Mouse (Mus musculus) heart, adult 2 months (tissue): Measurements from ENCODE around the gene Otop2. TPM values are rescaled to one million over a fixed set of nuclear protein-coding genes. Genes with fewer than 3 reads are reported as not detected.

ENCODE experiments used
- DNase-seq, 2 experiments: peaks; one replicate each; pipeline ENCODE4 v3.0.0; 2021
- H3K27ac ChIP-seq: fragments of 200-600 bp; 2 replicates; pipeline ENCODE4 v1.8.1; 2022
- H3K27me3 ChIP-seq: fragments of 200-500 bp; 2 replicates; pipeline ENCODE4 v1.6.1; 2012; ENCODE audit warnings: mild to moderate bottlenecking, low read length, inconsistent platforms, mixed read lengths; ENCODE audit not compliant: control insufficient read depth, insufficient read depth
- H3K36me3 ChIP-seq: fragments of 200-500 bp; 2 replicates; pipeline ENCODE4 v1.6.1; 2012; ENCODE audit warnings: low read length, inconsistent platforms; ENCODE audit not compliant: control insufficient read depth, insufficient read depth
- H3K4me1 ChIP-seq: fragments of 200-500 bp; 2 replicates; pipeline ENCODE4 v1.6.1; 2011; ENCODE audit warnings: low read length; ENCODE audit not compliant: control insufficient read depth, insufficient read depth
- H3K4me3 ChIP-seq: fragments of 200-600 bp; 2 replicates; pipeline ENCODE4 v1.8.1; 2022
- H3K79me2 ChIP-seq: fragments of 200-500 bp; replicated peaks from 2 replicates; pipeline ENCODE4 v1.6.1; 2012; ENCODE audit warnings: mild to moderate bottlenecking, inconsistent platforms, low read length, moderate library complexity, mixed read lengths; ENCODE audit not compliant: control insufficient read depth, insufficient read depth
- H3K9ac ChIP-seq: fragments of 200-500 bp; 2 replicates; pipeline ENCODE4 v1.6.1; 2012; ENCODE audit warnings: low read depth, mild to moderate bottlenecking, control low read depth, inconsistent platforms, low read length, mixed read lengths
- CTCF ChIP-seq: fragments of 200-600 bp; IDR thresholded peaks from 2 replicates; pipeline ENCODE4 v1.8.1; 2022; ENCODE audit warnings: antibody characterized with exemption, mild to moderate bottlenecking, moderate library complexity
- EP300 ChIP-seq: fragments of 200-500 bp; IDR thresholded peaks from 2 replicates; pipeline ENCODE4 v1.6.1; 2011; ENCODE audit warnings: low read depth, low read length, control low read depth; ENCODE audit not compliant: insufficient read depth
- POLR2A ChIP-seq: fragments of 200-500 bp; IDR thresholded peaks from 2 replicates; pipeline ENCODE4 v1.6.1; 2011; ENCODE audit warnings: mild to moderate bottlenecking, low read depth, low read length, control low read depth; ENCODE audit not compliant: insufficient read depth
- WGBS: fragments of 180-500 bp; shearing (Covaris S2); methylation state at CpG from one replicate; pipeline ENCODE4 v1.1.7; 2018; 5-methylcytosine and 5-hydroxymethylcytosine counted together
- intact Hi-C: fragments of 180-260 bp; cut with DNase I; formaldehyde crosslinking; loops from one replicate; pipeline ENCODE4 v1.15.1; 2025
- polyA plus RNA-seq: library from polyadenylated mRNA; depleted of rRNA; stranded (reverse); fragments of >200 nt; gene quantifications from 2 replicates; pipeline ENCODE4 v1.2.3, GENCODE M21; 2012
- total RNA-seq, 2 experiments: library from RNA; stranded (reverse); gene quantifications; 2 replicates each; pipeline ENCODE4 v1.2.3; 2021

Gene Otop2
- total and polyA plus RNA-seq, 3 experiments: not detected

- Histone ChIP-seq H3K4me3 (peak within 1 kb of the TSS; percentile 59), H3K27ac (no peak within 1 kb of the TSS), H3K4me1 (no peaks in the 10 kb centered on the region), H3K79me2 (no peaks in the 10 kb centered on the region), H3K36me3 (no peaks in the 10 kb centered on the region), H3K27me3 (0 out of 2 replicates have a peak, but pooled peaks cover 3% of the 10 kb centered on the region), H3K9ac (peak within 1 kb of the TSS; percentile 10)
- TF ChIP-seq POLR2A: no peak
- TF ChIP-seq CTCF: peak; percentile 48
- no peak for TF ChIP-seq EP300
- intact Hi-C loops: no loop called here
- WGBS: under 1% methylated on average over 43 of the region's 44 CpGs
- DNase-seq: peak; percentile 66 to 71
These were observed 9.6 kb upstream of the Otop2 start, which contains the start of gene Fads6 for GRCm38 (mm10) chr11:115297214-115297826. Gene Fads6 (minus strand): TSS chr11:115297663.

- intact Hi-C loops: no loop called here
These were observed 8.8 kb upstream of the Otop2 start for GRCm38 (mm10) chr11:115298160-115298559.

GRCm38 (mm10) chr11:115300745-115301144 is 6.2 kb upstream of the Otop2 start:
- H3K79me2 ChIP-seq: no peaks in the 10 kb centered on the region
- TF ChIP-seq POLR2A: no peak
- TF ChIP-seq EP300: no peak
- no peak for TF ChIP-seq CTCF
- no peak overlapping the region for H3K27ac ChIP-seq
- 79% methylated on average over 4 of the region's 4 CpGs for WGBS
- intact Hi-C loops: no loop called here
- 0 out of 2 replicates have a peak, but pooled peaks cover 3% of the 10 kb centered on the region for H3K27me3 ChIP-seq
- no peaks in the 10 kb centered on the region for H3K4me1 ChIP-seq
- no peak for DNase-seq
- H3K36me3 ChIP-seq: no peaks in the 10 kb centered on the region
- H3K9ac ChIP-seq: no peak overlapping the region
- H3K4me3 ChIP-seq: no peak overlapping the region

More at GRCm38 (mm10) chr11:115298160-115298559, 8.8 kb upstream of the Otop2 start:
- Histone ChIP-seq H3K4me3 (no peak overlapping the region), H3K79me2 (no peaks in the 10 kb centered on the region), H3K9ac (no peak overlapping the region), H3K27ac (no peak overlapping the region), H3K36me3 (no peaks in the 10 kb centered on the region), H3K27me3 (0 out of 2 replicates have a peak, but pooled peaks cover 3% of the 10 kb centered on the region), H3K4me1 (no peaks in the 10 kb centered on the region)
- DNase-seq: no peak
- WGBS: 76% methylated on average over 8 of the region's 8 CpGs
- TF ChIP-seq EP300: no peak
- TF ChIP-seq POLR2A: no peak
- no peak for TF ChIP-seq CTCF

- TF ChIP-seq CTCF (no peak), POLR2A (no peak), EP300 (no peak)
- Histone ChIP-seq H3K9ac (no peak overlapping the region), H3K79me2 (no peaks in the 10 kb centered on the region), H3K27ac (no peak overlapping the region), H3K4me3 (no peak overlapping the region), H3K27me3 (0 out of 2 replicates have a peak, but pooled peaks cover 3% of the 10 kb centered on the region), H3K4me1 (no peaks in the 10 kb centered on the region), H3K36me3 (no peaks in the 10 kb centered on the region)
- intact Hi-C loops: no loop called here
- WGBS: 83% methylated on average over 2 of the region's 2 CpGs
- DNase-seq: no peak
These were observed 5.6 kb upstream of the Otop2 start for GRCm38 (mm10) chr11:115301351-115301750.

GRCm38 (mm10) chr11:115303167-115303566 is 3.8 kb upstream of the Otop2 start:
- TF ChIP-seq CTCF: no peak
- TF ChIP-seq POLR2A: no peak
- no peak for TF ChIP-seq EP300
- no peak for DNase-seq
- Histone ChIP-seq H3K36me3 (no peaks in the 10 kb centered on the region), H3K9ac (no peak overlapping the region), H3K79me2 (no peaks in the 10 kb centered on the region), H3K4me3 (no peak overlapping the region), H3K27ac (no peak overlapping the region), H3K27me3 (no peaks in the 10 kb centered on the region), H3K4me1 (no peaks in the 10 kb centered on the region)
- intact Hi-C loops: no loop called here
- 55% methylated on average over 8 of the region's 8 CpGs for WGBS

GRCm38 (mm10) chr11:115308781-115309180 is 1.8 kb downstream of the Otop2 start:
- Histone ChIP-seq H3K9ac (no peak overlapping the region), H3K36me3 (no peaks in the 10 kb centered on the region), H3K79me2 (no peaks in the 10 kb centered on the region), H3K4me1 (no peaks in the 10 kb centered on the region), H3K27me3 (no peaks in the 10 kb centered on the region), H3K4me3 (no peak overlapping the region), H3K27ac (no peak overlapping the region)
- intact Hi-C loops: no loop called here
- no peak for TF ChIP-seq EP300
- 67% methylated on average over 1 of the region's 1 CpGs for WGBS
- no peak for DNase-seq
